Mouse (Mus musculus) MN1 (cell line): ENCODE data around the gene Agxt.

ENCODE experiments used
- DNase-seq: peaks from one replicate; pipeline ENCODE4 v3.0.0-alpha.2; 2016; ENCODE audit warnings: low spot score

Gene Agxt

GRCm38 (mm10) chr1:93135036-93135526, at the start of gene Agxt:
TSS of gene Agxt (plus strand) at chr1:93135240.
- no peak for DNase-seq

GRCm38 (mm10) chr1:93092582-93092981, 42.5 kb upstream of the Agxt start:
- DNase-seq: no peak

DNA sequence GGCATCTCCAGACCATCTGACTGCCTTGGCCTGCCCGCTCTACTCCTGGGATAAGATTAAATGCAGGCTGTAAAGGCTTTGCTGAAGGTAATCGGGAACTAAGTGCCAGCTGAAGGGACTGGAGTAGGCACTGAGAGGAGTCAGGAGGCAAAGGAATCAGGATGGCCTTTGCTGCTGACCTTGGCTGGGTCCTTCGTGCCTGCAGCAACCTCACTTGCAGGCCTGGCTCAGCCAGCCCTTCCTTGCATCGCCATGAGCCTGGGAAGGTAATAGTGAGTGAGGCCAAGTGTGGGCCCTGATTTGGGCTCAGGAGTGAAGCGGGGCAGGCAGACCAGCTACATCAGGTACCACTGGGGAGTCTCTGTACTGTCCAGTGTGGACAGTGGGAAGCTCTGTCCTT, 36.1 kb upstream of the Agxt start:
- no peak for DNase-seq

- no peak for DNase-seq
These were observed 34.8 kb upstream of the Agxt start for GRCm38 (mm10) chr1:93100243-93100575.

- peak; percentile 46 for DNase-seq
These were observed 34.2 kb upstream of the Agxt start for GRCm38 (mm10) chr1:93100576-93101491.

DNA sequence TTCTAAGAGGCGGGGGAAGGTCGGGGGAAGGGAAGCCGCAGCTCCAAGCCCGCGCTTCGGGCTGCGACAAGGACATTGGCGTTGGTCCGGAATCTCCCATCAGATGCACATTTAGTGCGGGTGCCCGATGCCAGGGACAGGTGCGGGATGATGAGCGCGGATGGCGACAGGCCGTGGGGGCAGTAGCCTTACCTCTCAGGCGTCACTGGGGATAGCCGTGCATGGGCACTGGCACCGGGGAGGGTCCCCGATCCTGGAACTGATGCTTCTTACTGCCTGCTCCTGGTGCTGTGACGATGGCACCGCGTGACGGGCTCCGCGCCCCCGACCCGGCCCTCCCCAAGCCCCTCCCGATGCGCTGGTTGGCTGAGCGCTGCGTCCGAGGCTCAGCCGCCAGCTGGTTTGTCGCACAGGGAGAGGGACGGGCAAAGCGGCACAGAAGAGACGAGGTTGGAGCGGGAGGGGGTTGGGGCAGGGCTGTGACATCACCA, 33.4 kb upstream of the Agxt start, which contains the start of gene Kif1a:
TSS of gene Kif1a (minus strand) at position 381 of the 491 bp plus-strand sequence.
- peak; percentile 84 for DNase-seq

DNA sequence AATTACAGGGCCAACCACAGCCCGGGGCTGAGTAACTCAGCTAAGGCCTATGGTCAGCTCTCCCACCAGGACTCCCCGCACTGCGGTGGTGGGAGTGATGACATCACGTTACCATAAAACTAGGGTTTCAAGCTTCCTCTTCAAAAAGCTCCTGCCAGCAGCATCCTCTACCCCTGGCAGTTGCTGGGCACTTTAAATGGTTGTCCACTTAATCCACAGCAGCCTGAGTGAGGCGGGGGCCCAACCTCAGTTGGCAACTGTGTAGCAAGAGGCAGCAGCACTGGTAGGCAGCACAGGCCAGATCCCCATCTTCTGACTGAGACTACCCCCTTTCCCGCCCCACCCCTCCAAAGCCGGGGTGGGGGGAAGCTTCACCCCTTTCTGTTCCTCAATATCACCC, 32.3 kb upstream of the Agxt start:
- DNase-seq: no peak

DNA sequence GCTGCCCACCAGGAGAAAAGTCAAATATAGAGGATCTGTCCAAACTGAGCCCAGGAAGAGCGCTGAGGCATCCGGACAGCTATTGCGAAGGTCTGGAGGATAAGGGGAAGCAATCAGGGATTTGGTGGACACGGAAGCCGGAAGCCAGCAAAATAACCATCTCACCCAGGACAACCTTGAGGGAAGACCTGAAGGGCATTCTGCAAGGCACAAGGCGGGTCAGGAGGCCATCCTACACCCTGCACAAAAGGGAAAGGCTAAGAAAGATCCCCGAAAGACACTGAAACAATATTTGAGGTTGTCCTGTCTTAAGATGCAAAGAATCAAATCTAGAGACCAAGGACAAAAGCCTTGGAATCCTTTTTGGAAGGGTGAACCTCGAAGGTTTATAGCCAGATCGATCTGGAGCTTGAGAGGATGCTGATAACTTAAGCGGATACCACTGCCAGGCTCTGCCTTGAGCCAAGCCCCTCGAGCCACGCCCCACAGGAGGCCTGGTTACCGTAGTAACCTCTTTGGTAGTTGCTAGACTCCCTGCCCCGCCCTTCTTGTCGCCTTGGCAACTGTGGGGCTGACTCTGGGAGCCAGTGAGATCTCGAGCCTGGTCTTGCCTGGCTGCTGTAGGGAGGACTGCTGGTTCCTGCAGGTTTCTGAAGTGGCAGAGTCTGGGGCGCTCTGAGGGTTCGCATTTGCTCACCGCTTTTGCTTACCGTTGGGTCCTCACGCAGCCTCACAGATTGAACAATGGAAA, 20.2 kb upstream of the Agxt start:
- DNase-seq: peak; percentile 96

GRCm38 (mm10) chr1:93115471-93115870, 19.6 kb upstream of the Agxt start:
- peak; percentile 23 for DNase-seq

DNA sequence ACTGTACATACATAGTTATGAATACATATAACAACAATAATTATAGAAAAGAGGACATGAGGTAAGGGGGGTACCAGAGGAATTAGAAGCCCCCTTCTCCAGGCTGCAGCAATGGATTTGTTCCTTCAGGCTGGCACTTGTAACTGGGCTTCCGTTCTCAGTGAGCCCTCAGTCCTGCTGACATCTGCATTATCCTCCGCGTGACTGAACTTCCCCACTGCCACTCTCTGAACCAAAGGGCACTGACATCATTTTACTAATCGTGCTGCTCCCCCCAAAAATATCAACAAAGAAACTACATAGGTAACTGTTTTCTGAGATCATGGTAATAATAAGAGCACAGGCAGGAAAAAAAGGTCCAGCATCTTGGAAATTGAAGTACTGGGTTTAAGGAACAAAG, 16.2 kb upstream of the Agxt start:
- no peak for DNase-seq

DNA sequence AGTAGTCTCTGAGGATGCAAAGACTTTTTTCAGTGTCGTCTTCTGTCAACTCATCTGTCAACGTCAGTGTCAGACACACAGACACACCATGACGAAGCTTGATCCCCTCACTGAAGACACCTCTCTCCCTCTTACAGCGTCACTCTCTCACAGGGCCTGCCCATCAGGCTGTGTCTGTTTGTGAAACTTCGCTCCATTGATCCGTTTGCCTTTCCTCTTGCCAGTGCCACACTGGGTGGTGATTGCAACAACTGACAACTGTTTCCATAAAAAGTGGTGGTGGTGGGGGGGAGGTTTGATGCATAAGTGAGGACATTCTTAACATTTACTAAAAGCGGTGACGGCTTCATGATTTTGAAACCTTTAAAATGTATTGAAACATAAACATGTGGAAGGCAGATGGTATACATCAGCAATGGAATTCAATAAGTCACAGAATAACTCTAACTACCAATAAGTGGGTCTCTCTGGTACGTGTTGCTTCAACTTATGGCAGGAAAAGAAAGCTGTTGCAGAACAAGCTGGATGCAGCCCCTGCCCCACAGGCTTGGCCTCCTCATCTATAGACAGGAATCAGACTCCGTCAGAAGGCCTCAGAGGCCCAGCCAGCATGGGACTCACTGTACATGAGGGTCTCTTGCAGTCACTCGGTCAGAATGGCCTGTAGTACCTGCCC, 11.7 kb upstream of the Agxt start:
- DNase-seq: no peak

DNA sequence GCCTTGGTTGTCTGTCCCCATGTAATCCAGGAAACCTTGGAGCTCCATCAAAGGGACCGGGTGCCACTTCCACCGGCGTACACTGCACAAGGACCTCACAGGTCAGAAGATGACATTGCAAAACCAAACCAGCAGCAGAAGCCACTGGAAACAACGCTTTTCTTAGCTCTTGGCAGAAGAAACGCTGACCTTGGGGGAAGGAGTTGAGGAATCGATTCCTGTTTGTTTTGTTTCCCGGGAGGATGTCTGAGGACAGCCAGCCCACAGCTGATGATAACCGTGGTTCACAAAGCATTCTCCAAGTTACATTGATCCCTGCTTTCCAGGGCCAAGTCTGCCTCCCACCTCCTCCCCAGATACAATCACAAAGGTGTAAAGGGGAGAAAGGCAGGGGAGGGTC, 11.0 kb upstream of the Agxt start:
- no peak for DNase-seq

DNA sequence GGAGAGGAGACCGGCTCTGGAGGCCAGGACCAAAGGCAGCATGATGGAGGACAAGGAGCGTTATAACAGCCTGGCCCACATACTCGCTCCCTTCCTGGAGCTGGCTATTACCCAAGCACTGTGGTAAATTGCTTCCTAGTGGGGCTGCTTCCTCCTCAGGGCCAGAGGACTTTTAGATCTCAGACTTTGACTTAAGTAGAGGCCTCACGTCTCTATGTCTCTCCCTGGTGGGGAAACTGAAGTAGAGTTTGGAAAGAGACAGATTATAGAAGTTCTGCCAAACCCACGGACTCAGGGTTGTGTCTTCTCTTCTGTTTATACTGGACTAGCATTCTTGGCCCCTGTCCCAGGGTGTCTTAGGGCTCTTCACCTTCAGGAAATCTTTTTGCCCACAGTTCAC, 9.8 kb upstream of the Agxt start:
- no peak for DNase-seq

- DNase-seq: no peak
These were observed 6.8 kb upstream of the Agxt start for GRCm38 (mm10) chr1:93128209-93128608.

- peak; percentile 82 for DNase-seq
These were observed 6.2 kb upstream of the Agxt start for GRCm38 (mm10) chr1:93128710-93129349.

- DNase-seq: no peak
These were observed 4.6 kb upstream of the Agxt start for GRCm38 (mm10) chr1:93130242-93130983.

DNA sequence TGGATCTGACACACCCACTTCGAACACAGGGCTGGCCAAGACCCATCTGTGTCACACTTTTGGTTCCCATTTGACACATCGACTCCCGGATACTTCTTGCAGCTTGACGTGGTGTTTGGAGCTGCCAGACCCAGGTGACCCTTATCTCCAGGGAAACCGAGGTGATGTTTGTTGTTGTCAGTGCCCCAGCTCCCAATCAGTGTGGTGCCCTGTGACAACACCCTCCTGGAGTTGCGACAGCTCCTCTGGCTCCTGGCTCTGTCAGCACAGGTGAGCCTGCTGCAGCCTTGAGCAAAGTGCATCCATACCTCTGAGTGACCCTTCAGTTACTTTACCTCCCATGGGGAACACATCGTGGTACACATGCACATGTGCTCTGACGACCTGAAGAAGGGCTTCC, 2.4 kb upstream of the Agxt start:
- no peak for DNase-seq

DNA sequence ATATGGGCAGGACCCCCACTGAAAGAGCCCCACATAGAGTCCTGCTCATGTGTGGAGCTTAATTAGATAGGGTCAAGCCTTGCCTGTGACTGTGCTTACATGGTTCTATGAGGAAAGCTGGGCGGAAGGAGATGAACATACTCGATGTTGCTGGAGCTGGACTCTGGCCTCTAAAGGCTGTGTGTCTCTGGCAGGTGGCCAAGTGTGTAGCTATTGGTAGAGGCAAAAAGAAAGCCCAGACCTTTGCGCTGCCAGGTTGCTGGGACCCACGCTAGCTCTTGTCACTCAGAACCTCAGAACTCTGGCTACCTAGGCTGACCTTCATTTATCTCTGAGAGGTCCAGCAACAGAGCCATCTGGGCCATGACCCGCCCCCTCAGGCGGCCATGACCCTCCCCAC, 3.5 kb downstream of the Agxt start:
- DNase-seq: peak; percentile 31

GRCm38 (mm10) chr1:93139713-93140112, 4.7 kb downstream of the Agxt start:
- DNase-seq: peak; percentile 34

DNA sequence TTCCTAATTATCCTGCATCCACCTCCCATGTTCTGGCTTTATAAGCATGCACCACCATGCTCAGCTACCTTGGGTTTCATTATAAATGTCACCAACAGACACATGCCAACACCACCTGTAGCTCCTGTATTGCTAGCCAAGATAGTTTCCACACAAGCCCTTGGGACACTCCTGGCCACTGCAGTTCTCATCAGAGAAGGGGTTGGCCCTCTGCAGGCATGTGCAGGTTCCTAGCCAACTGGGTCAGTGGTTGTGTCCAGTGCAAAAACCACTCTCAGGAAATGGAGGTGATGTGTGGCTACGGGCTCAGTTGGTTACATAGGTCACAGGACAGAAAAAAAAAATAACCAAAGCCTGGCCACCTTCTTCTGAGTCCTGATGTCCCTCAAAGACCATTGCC, 7.8 kb downstream of the Agxt start:
- DNase-seq: no peak

- peak; percentile 71 for DNase-seq
These were observed 9.1 kb downstream of the Agxt start for GRCm38 (mm10) chr1:93144176-93144575.
